Mouse (Mus musculus) naive thymus-derived CD4-positive, alpha-beta T cell, adult 5 months (primary cell): ENCODE data around the gene Angptl7. TPM values are rescaled to one million over a fixed set of nuclear protein-coding genes. Genes with fewer than 3 reads are reported as not detected.

Source experiments
- polyA plus RNA-seq: library from polyadenylated mRNA; unstranded; fragments of 100-300 nt; shearing (Covaris generic); gene quantifications from one replicate; pipeline ENCODE4 v1.2.1, GENCODE M21; 2017

The Angptl7 gene
- 0.26 TPM for polyA plus RNA-seq

GRCm38 (mm10) chr4:148500410-148500867, at the start of gene Angptl7:
TSS of gene Angptl7 (minus strand) at chr4:148500460.

GRCm38 (mm10) chr4:148448179-148448852, 51.9 kb downstream of the Angptl7 start, which contains the start of gene Mtor:
TSS of gene Mtor (plus strand) at chr4:148448611.

Other genes starting within 250 kb of the Angptl7 start
- not detected for gene Disp3, start 212.5 kb downstream of the Angptl7 start, polyA plus RNA-seq
- gene Ubiad1, start 55.7 kb downstream of the Angptl7 start, polyA plus RNA-seq = 7.7 TPM
- 27.5 TPM for gene Mtor, start 51.8 kb downstream of the Angptl7 start, polyA plus RNA-seq
- gene Exosc10, start 58.0 kb upstream of the Angptl7 start, polyA plus RNA-seq = 105 TPM
- 57.0 TPM for gene Srm, start 91.0 kb upstream of the Angptl7 start, polyA plus RNA-seq
- gene Masp2, start 102.1 kb upstream of the Angptl7 start, polyA plus RNA-seq = 0.14 TPM
- gene Tardbp, start 126.6 kb upstream of the Angptl7 start, polyA plus RNA-seq = 258 TPM
- not detected for gene Gm572, start 142.9 kb upstream of the Angptl7 start, polyA plus RNA-seq